Mouse (Mus musculus): ENCODE measurements around the gene 4933415F23Rik. TPM values are rescaled to one million over a fixed set of nuclear protein-coding genes. Genes with fewer than 3 reads are reported as not detected.

The 4933415F23Rik gene
- polyA plus RNA-seq, 1 experiment from 2014 or later = not detected

GRCm38 (mm10) chr1:23067715-23068114 lies 34.3 kb downstream of the 4933415F23Rik start:
- ATAC-seq = no peak
- Histone ChIP-seq H3K9me3 (ENCODE audit: control insufficient read depth) (no peaks in the 10 kb centered on the region), H3K36me3 (ENCODE audit: control insufficient read depth, insufficient read depth) (no peaks in the 10 kb centered on the region), H3K4me2 (replicated peaks; ENCODE audit: low read depth) (no peak overlapping the region), H3K27ac (ENCODE audit: low read depth, low read length) (no peak overlapping the region), H3K27me3 (replicated peaks; ENCODE audit: control insufficient read depth, insufficient read depth, low read length) (no peaks in the 10 kb centered on the region), H3K4me1 (replicated peaks; ENCODE audit: control insufficient read depth, insufficient read depth, low read length) (no peaks in the 10 kb centered on the region), H3K9ac (ENCODE audit: low read depth, low read length) (no peak overlapping the region), H3K4me3 (ENCODE audit: low read depth, low read length) (no peak overlapping the region)
- no peak for TF ChIP-seq CTCF (IDR thresholded peaks at IDR 0.05; ENCODE audit: low read depth)
- 81% methylated on average over 5 of the region's 5 CpGs for WGBS

GRCm38 (mm10) chr1:23064717-23065475 lies 37.2 kb downstream of the 4933415F23Rik start:
- Histone ChIP-seq H3K4me3 (ENCODE audit: low read depth, low read length) (no peak overlapping the region), H3K27ac (ENCODE audit: low read depth, low read length) (no peak overlapping the region), H3K4me1 (replicated peaks; ENCODE audit: control insufficient read depth, insufficient read depth, low read length) (no peaks in the 10 kb centered on the region), H3K4me2 (replicated peaks; ENCODE audit: low read depth) (no peak overlapping the region), H3K36me3 (ENCODE audit: control insufficient read depth, insufficient read depth) (no peaks in the 10 kb centered on the region), H3K9ac (ENCODE audit: low read depth, low read length) (no peak overlapping the region), H3K9me3 (ENCODE audit: control insufficient read depth) (no peaks in the 10 kb centered on the region), H3K27me3 (replicated peaks; ENCODE audit: control insufficient read depth, insufficient read depth, low read length) (no peaks in the 10 kb centered on the region)
- WGBS = 35% methylated on average over 4 of the region's 4 CpGs
- no peak for TF ChIP-seq CTCF (IDR thresholded peaks at IDR 0.05; ENCODE audit: low read depth)
- ATAC-seq = no peak

GRCm38 (mm10) chr1:23063946-23064345 lies 38.1 kb downstream of the 4933415F23Rik start:
- no peaks in the 10 kb centered on the region for H3K36me3 ChIP-seq (ENCODE audit: control insufficient read depth, insufficient read depth)
- H3K27ac ChIP-seq (ENCODE audit: low read depth, low read length) = no peak overlapping the region
- ATAC-seq = no peak
- H3K4me2 ChIP-seq (replicated peaks; ENCODE audit: low read depth) = no peak overlapping the region
- no peak overlapping the region for H3K9ac ChIP-seq (ENCODE audit: low read depth, low read length)
- H3K4me1 ChIP-seq (replicated peaks; ENCODE audit: control insufficient read depth, insufficient read depth, low read length) = no peaks in the 10 kb centered on the region
- 71% methylated on average over 2 of the region's 2 CpGs for WGBS
- no peak overlapping the region for H3K4me3 ChIP-seq (ENCODE audit: low read depth, low read length)
- H3K27me3 ChIP-seq (replicated peaks; ENCODE audit: control insufficient read depth, insufficient read depth, low read length) = no peaks in the 10 kb centered on the region
- TF ChIP-seq CTCF (IDR thresholded peaks at IDR 0.05; ENCODE audit: low read depth) = no peak
- H3K9me3 ChIP-seq (ENCODE audit: control insufficient read depth) = no peaks in the 10 kb centered on the region

- no peaks in the 10 kb centered on the region for H3K27me3 ChIP-seq (replicated peaks; ENCODE audit: control insufficient read depth, insufficient read depth, low read length)
- H3K4me1 ChIP-seq (replicated peaks; ENCODE audit: control insufficient read depth, insufficient read depth, low read length) = no peaks in the 10 kb centered on the region
- H3K9ac ChIP-seq (ENCODE audit: low read depth, low read length) = no peak overlapping the region
- 21% methylated on average over 14 of the region's 14 CpGs for WGBS
- H3K27ac ChIP-seq (ENCODE audit: low read depth, low read length) = no peak overlapping the region
- no peak overlapping the region for H3K4me3 ChIP-seq (ENCODE audit: low read depth, low read length)
- H3K9me3 ChIP-seq (ENCODE audit: control insufficient read depth) = no peaks in the 10 kb centered on the region
- no peaks in the 10 kb centered on the region for H3K36me3 ChIP-seq (ENCODE audit: control insufficient read depth, insufficient read depth)
- no peak overlapping the region for H3K4me2 ChIP-seq (replicated peaks; ENCODE audit: low read depth)
- peak; percentile 79 for TF ChIP-seq CTCF (IDR thresholded peaks at IDR 0.05; ENCODE audit: low read depth)
- peak; percentile 49 for ATAC-seq
Measured at GRCm38 (mm10) chr1:23061614-23062373, 40.3 kb downstream of the 4933415F23Rik start.

GRCm38 (mm10) chr1:23060056-23060455 lies 42.0 kb downstream of the 4933415F23Rik start:
- no peak overlapping the region for H3K4me2 ChIP-seq (replicated peaks; ENCODE audit: low read depth)
- no peak overlapping the region for H3K4me3 ChIP-seq (ENCODE audit: low read depth, low read length)
- H3K36me3 ChIP-seq (ENCODE audit: control insufficient read depth, insufficient read depth) = no peaks in the 10 kb centered on the region
- H3K27ac ChIP-seq (ENCODE audit: low read depth, low read length) = no peak overlapping the region
- no peak for TF ChIP-seq CTCF (IDR thresholded peaks at IDR 0.05; ENCODE audit: low read depth)
- H3K4me1 ChIP-seq (replicated peaks; ENCODE audit: control insufficient read depth, insufficient read depth, low read length) = no peaks in the 10 kb centered on the region
- ATAC-seq = no peak
- H3K27me3 ChIP-seq (replicated peaks; ENCODE audit: control insufficient read depth, insufficient read depth, low read length) = no peaks in the 10 kb centered on the region
- 85% methylated on average over 9 of the region's 9 CpGs for WGBS
- no peak overlapping the region for H3K9ac ChIP-seq (ENCODE audit: low read depth, low read length)
- no peaks in the 10 kb centered on the region for H3K9me3 ChIP-seq (ENCODE audit: control insufficient read depth)
